8 mouse cellular contexts compared by ENCODE assay signal in the genomic region with DNA sequence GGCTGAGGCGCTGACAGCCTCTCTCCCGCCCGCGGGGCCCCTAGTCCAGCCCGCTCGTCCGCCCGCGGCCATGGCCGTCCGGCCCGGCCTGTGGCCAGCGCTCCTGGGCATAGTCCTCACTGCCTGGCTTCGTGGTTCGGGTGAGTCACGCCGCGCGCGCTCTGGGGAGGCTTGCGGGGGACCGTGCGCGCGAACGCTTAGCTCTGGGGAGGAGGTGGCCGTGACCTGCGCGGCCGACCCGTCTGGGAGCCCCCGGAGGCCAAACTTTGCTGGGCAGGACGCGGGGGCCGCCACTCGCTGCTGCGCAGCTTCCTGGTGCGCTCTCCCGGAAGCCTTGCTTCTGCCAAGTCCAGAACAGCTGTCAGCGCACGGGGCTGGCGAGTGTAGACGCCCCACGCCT. TPM values are rescaled to one million over a fixed set of nuclear protein-coding genes. Genes with fewer than 3 reads are reported as not detected.
DNase-seq lines count a peak whose midpoint lies in the region; ATAC-seq and TF ChIP-seq lines count a peak whose summit lies in the region.

No protein-coding gene starts in this region.

- H3K36me3 ChIP-seq in kidney, embryonic 16.5 days (ENCODE audit: insufficient read depth, low read length): no peaks in the 10 kb centered on the region
- no peaks in the 10 kb centered on the region for H3K36me3 ChIP-seq in lung, embryonic 16.5 days (ENCODE audit: control insufficient read depth, insufficient read depth, low read length)

- H3K9me3 ChIP-seq in kidney, embryonic 16.5 days (ENCODE audit: low read length): no peaks in the 10 kb centered on the region
- no peaks in the 10 kb centered on the region for H3K9me3 ChIP-seq in lung, embryonic 16.5 days (ENCODE audit: control insufficient read depth, low read length)

- DNase-seq in retina, adult 2 months (ENCODE audit: low read depth, low spot score): peak; percentile 25
- no peak for DNase-seq in retina, embryonic 14.5 days (ENCODE audit: low spot score)
- peak; percentile 70 to 81 for DNase-seq in cerebellum, adult 2 months
- DNase-seq in heart, adult 8-10 months (ENCODE audit: low spot score): peak; percentile 17
- DNase-seq in right cerebral cortex, postnatal 14 days: peak; percentile 66
- no peak for DNase-seq in spleen, postnatal 14 days (ENCODE audit: low spot score in 2 of 2)

- WGBS in cerebellum, adult 2 months: under 1% methylated on average over 44 of the region's 44 CpGs
- 1% methylated on average over 30 of the region's 44 CpGs for WGBS in kidney, embryonic 16.5 days
- WGBS in lung, embryonic 16.5 days: 0% methylated on average over 27 of the region's 44 CpGs

- 0 out of 2 replicates have a peak, but pooled peaks have one; percentile 3 for TF ChIP-seq POLR2A in cerebellum, adult 2 months (IDR thresholded peaks at IDR 0.05; ENCODE audit: borderline replicate concordance, insufficient read depth, low read length)

- no peaks in the 10 kb centered on the region for H3K27me3 ChIP-seq in cerebellum, adult 2 months (ENCODE audit: control insufficient read depth, insufficient read depth, low read length)
- H3K27me3 ChIP-seq in kidney, embryonic 16.5 days (ENCODE audit: insufficient read depth, low read length): peaks cover 95% of the 10 kb centered on the region
- peaks cover 62% of the 10 kb centered on the region for H3K27me3 ChIP-seq in lung, embryonic 16.5 days (ENCODE audit: control insufficient read depth, insufficient read depth, low read depth, low read length)

- H3K4me1 ChIP-seq in cerebellum, adult 2 months (ENCODE audit: control insufficient read depth, insufficient read depth, low read length): peaks cover 44% of the 10 kb centered on the region
- H3K4me1 ChIP-seq in kidney, embryonic 16.5 days (ENCODE audit: insufficient read depth, low read length): peaks cover 21% of the 10 kb centered on the region
- H3K4me1 ChIP-seq in lung, embryonic 16.5 days (replicated peaks; ENCODE audit: control insufficient read depth, insufficient read depth, low read length): peaks cover 11% of the 10 kb centered on the region

- H3K4me2 ChIP-seq in kidney, embryonic 16.5 days (replicated peaks; ENCODE audit: low read depth, low read length): peak overlapping the region; percentile 98
- peak overlapping the region; percentile 98 for H3K4me2 ChIP-seq in lung, embryonic 16.5 days (ENCODE audit: low read depth, low read length)

- peak overlapping the region; percentile 59 for H3K9ac ChIP-seq in kidney, embryonic 16.5 days (replicated peaks; ENCODE audit: low read length)
- peak overlapping the region; percentile 71 for H3K9ac ChIP-seq in lung, embryonic 16.5 days (ENCODE audit: low read length)

- H3K27ac ChIP-seq in cerebellum, adult 2 months (ENCODE audit: insufficient read depth, low read length): peak overlapping the region; percentile 99
- H3K27ac ChIP-seq in kidney, embryonic 16.5 days (ENCODE audit: low read length): no peak overlapping the region
- no peak overlapping the region for H3K27ac ChIP-seq in lung, embryonic 16.5 days (ENCODE audit: low read length)

- no peak for TF ChIP-seq CTCF in cerebellum, adult 2 months (IDR thresholded peaks at IDR 0.05; ENCODE audit: borderline replicate concordance, insufficient read depth, low read depth, low read length)

- ATAC-seq in kidney, embryonic 16.5 days (ENCODE audit: low FRiP score, low TSS enrichment): peak; percentile 62
- ATAC-seq in lung, embryonic 16.5 days (ENCODE audit: low read depth): peak; percentile 80

- H3K4me3 ChIP-seq in cerebellum, adult 2 months (replicated peaks; ENCODE audit: insufficient read depth, low read depth, low read length): peak overlapping the region; percentile 99
- peak overlapping the region; percentile 65 for H3K4me3 ChIP-seq in kidney, embryonic 16.5 days (ENCODE audit: low read length)
- H3K4me3 ChIP-seq in lung, embryonic 16.5 days (ENCODE audit: low read length): peak overlapping the region; percentile 72

RNA-seq across cellular contexts. Expression of a gene that starts 0.4 kb away (rescaled TPM):
- polyA plus RNA-seq in cerebellum, adult 2 months (2012; rRNA removed): 37.7 and 41.0 TPM in 2 replicates
- 1 to 10 TPM in 2 of 4 experiments, under 1 TPM in 2; 0.80 to 1.7 (median 0.98) TPM for total RNA-seq in heart, adult 8-10 months (2022)
- polyA plus RNA-seq in kidney, embryonic 16.5 days (2015; fragmentation: Nextera tagmentation; extraction: Ambion mirVana): 2.6 and 2.7 TPM in 2 replicates
- polyA plus RNA-seq in lung, embryonic 16.5 days (2015; fragmentation: Nextera tagmentation; extraction: Ambion mirVana): 4.3 TPM in 2 replicates

Comparison
In these comparisons a context has a peak if more than half of its experiments do, and no peak if none do; other contexts are left out.
1. DNase-seq: peak in retina, adult 2 months (single experiment), cerebellum, adult 2 months (2 of 2), heart, adult 8-10 months (single experiment) and right cerebral cortex, postnatal 14 days (single experiment); none in retina, embryonic 14.5 days (single experiment) and spleen, postnatal 14 days (0 of 2).
2. Peak in every context shown above with its lines, with median percentiles within 50 percentile points of each other: H3K4me3 ChIP-seq.